Mouse (Mus musculus): ENCODE measurements around the gene Amigo3. TPM values are rescaled to one million over a fixed set of nuclear protein-coding genes. Genes with fewer than 3 reads are reported as not detected.

Gene Amigo3
- polyA plus RNA-seq, 1 experiment = 1.7 TPM

DNA sequence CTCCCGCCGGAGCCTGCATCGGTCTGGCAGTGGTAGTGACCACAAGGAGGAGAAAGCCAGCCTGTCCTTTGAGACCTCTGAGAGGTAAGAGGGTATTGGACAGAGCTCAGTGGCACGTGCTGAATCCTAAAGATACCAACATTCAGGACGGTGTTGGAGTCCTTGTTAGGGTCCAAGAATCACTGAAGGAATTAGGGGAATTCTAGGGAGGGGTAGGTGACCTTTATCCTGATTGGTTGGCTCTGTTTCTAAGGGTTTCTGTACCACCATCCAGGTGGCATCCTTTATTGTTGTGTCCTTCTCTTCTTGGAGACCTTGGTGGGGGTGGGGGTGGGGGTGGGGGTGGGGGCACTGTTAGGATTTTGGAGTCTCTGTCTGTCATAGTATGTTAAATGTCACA is 20.8 kb upstream of the Amigo3 start:
- Histone ChIP-seq H3K4me3 (ENCODE audit: insufficient read depth, low read length) (no peak overlapping the region), H3K4me1 (ENCODE audit: control insufficient read depth, insufficient read depth, low read length) (no peaks in the 10 kb centered on the region), H3K27ac (ENCODE audit: insufficient read depth, low read length) (no peak overlapping the region)
- no peak for TF ChIP-seq CTCF (IDR thresholded peaks at IDR 0.05; ENCODE audit: extremely low read depth, insufficient read depth, low read length)
- no peak for TF ChIP-seq POLR2A (IDR thresholded peaks at IDR 0.05; ENCODE audit: extremely low read depth, insufficient read depth, low read length)

DNA sequence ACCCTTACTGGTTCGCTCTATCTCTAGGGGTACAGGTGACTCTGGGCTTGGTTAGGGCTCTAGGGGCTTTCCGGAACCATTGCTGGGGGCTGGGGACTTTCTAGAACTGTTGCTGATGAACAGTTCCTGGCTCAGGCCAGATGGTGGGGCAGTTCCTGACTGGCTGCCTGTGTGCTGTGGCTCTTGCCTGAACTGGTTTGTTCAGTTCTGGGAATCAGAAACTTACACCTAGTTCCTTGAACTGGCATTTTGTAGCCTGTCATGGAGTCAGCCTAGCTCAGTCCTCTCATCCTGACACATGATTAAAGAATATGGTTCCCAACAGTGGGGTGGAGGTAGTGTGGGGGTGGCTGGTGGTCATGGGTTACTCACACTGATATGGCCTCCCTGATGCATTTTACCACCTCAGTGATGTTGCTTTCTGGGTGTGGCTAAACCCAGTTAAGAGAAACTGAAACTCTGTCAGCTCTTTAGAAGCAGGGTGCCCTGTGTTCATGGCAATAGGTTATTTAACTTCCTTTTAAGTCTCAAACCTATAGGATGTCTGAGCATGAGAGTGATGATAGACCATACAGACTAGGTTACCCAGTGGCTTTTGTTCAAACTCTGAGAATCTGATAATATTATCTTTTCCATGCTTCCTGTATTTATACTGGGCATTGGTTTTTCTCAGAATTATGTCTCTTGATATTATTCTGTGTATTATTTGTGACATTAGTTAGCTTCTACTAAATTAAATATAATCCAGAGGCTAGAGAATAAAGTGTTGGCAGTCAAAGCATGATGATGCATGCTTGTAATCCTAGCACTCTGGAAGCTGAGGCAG is 17.4 kb upstream of the Amigo3 start:
- no peak overlapping the region for H3K4me3 ChIP-seq (ENCODE audit: insufficient read depth, low read length)
- H3K27ac ChIP-seq (ENCODE audit: insufficient read depth, low read length) = no peak overlapping the region
- H3K4me1 ChIP-seq (ENCODE audit: control insufficient read depth, insufficient read depth, low read length) = no peaks in the 10 kb centered on the region
- TF ChIP-seq POLR2A (IDR thresholded peaks at IDR 0.05; ENCODE audit: extremely low read depth, insufficient read depth, low read length) (no peak), CTCF (IDR thresholded peaks at IDR 0.05; ENCODE audit: extremely low read depth, insufficient read depth, low read length) (no peak)

DNA sequence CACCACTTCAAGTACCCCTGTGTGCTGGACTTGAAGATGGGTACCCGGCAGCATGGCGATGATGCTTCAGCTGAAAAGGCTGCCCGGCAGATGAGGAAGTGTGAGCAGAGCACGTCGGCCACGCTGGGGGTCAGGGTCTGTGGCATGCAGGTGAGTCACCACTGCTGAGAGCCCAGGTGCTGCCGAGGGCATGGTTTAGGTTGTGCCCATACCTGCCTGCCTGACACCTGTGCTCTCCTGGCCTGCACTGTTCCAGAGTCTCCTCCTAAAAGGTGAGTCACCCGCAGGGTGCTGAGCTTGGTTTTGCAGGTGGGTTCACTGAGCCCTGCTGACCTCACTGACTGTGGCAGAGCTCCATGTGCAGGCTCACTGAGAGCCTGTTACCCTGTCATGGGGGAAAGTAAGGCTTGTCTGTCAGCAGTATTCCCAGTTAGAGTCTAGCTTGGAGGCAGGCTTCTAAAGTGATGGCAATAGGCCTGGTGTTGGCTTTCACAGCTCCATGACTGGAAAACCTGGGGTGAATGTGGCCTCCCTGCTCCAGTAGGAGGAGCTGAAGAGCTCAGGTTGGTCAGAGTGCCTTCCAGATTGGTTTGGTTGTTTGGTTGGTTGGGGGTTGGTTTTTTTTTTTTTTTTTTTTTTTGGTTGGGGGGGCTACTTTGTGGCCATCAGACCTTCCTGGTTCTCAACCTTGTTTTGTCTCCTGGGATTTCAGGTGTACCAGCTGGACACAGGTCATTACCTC is 8.0 kb upstream of the Amigo3 start:
- TF ChIP-seq CTCF (IDR thresholded peaks at IDR 0.05; ENCODE audit: extremely low read depth, insufficient read depth, low read length) = no peak
- H3K27ac ChIP-seq (ENCODE audit: insufficient read depth, low read length) = no peak overlapping the region
- 0 out of 2 replicates have a peak, but pooled peaks cover 2% of the 10 kb centered on the region for H3K4me1 ChIP-seq (ENCODE audit: control insufficient read depth, insufficient read depth, low read length)
- H3K4me3 ChIP-seq (ENCODE audit: insufficient read depth, low read length) = no peak overlapping the region

DNA sequence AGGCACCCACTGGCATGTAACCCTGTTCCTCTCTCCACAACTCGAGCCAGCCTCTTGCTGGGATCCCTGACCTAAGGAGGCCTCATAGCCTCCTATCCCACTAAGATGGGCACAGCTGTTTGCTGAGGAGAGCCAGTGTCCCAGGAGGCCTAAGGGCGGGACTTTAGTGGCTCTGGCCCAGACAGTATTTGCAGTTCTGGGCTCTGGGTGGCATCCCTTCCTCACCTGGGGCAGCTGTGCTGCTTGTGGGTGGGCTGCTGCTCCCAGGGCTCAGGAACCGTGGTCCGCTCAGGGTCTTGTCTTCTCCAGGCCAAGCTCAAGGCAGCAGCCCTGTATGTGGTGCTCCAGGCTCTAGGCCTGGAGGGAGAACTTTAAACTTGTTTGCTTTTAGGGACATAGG is 6.4 kb upstream of the Amigo3 start:
- 0 out of 2 replicates have a peak, but pooled peaks cover 4% of the 10 kb centered on the region for H3K4me1 ChIP-seq (ENCODE audit: control insufficient read depth, insufficient read depth, low read length)
- no peak overlapping the region for H3K27ac ChIP-seq (ENCODE audit: insufficient read depth, low read length)
- H3K4me3 ChIP-seq (ENCODE audit: insufficient read depth, low read length) = no peak overlapping the region
- TF ChIP-seq POLR2A (IDR thresholded peaks at IDR 0.05; ENCODE audit: extremely low read depth, insufficient read depth, low read length) = no peak
- no peak for TF ChIP-seq CTCF (IDR thresholded peaks at IDR 0.05; ENCODE audit: extremely low read depth, insufficient read depth, low read length)

DNA sequence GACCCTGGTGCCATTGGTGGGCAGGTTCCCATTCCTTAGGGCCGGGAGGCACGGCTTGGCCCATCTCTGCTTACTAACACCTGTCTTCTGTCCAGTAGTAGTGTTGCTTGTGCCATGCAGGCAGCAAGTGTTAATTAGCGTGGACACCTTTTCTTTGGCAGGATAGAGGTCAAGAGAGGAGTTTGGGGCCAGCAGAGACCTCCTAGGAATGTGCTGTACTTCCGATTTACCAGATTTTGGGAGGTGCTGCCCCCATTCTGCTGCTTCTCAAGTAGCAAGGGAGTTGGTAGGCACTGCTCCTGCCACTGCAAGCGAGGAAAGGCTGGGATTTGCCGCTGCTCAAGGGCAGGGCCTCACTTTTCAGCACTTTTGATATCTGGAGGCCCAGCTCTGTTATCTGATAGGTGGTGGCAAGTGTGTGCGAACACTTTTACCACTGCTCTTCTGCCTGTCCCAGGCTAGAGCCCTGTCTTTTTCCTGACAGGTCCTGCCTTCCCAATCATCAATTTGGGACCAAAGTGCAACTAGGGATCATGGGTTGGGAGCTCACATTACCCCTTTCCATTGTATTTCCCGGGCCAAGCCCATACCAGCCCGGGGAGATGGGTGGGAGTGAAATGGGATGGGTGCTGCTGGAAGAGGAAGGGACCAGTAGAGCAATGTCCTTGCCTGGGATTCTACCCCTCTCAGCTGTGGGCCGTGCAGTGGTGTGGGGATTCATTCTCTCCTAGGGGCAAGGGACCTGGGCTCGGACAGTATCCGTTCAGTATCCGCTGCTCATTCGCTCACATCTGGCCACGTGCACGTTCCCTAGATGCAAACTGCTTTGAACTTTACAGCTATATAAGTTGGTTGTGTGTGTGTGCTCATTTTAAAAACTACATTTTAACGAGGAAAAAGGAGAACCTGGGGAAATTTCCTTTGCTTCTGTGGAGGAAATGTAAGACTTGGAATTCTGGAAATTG is 5.1 kb upstream of the Amigo3 start:
- H3K27ac ChIP-seq (ENCODE audit: insufficient read depth, low read length) = no peak overlapping the region
- TF ChIP-seq CTCF (IDR thresholded peaks at IDR 0.05; ENCODE audit: extremely low read depth, insufficient read depth, low read length) (no peak), POLR2A (IDR thresholded peaks at IDR 0.05; ENCODE audit: extremely low read depth, insufficient read depth, low read length) (no peak)
- no peak overlapping the region; the same call in 1 of the 2 replicates for H3K4me3 ChIP-seq (ENCODE audit: insufficient read depth, low read length)
- 0 out of 2 replicates have a peak, but pooled peaks cover 4% of the 10 kb centered on the region for H3K4me1 ChIP-seq (ENCODE audit: control insufficient read depth, insufficient read depth, low read length)

DNA sequence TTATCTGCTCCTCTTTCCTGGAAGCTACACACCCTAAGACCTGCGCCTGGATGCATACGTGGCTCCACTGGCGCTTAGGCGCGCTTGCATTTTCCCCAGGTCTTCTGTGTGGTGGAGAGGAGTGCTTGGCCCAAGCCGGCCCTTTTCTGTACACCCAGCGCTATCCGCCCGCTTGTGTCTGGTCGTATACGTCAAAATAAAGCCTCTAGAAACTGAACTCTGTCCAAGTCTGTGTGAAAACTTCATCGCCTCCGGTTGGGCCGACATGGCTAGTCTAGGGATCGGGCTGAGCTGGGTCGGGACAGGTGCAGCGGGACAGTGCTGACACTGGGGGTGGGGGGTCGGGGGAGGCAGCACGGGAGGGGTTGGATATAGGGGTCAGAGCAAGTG is 4.4 kb upstream of the Amigo3 start:
- Histone ChIP-seq H3K4me1 (ENCODE audit: control insufficient read depth, insufficient read depth, low read length) (0 out of 2 replicates have a peak, but pooled peaks cover 4% of the 10 kb centered on the region), H3K4me3 (ENCODE audit: insufficient read depth, low read length) (peak overlapping the region; percentile 6; the same call in 1 of the 2 replicates), H3K27ac (ENCODE audit: insufficient read depth, low read length) (no peak overlapping the region)
- TF ChIP-seq CTCF (IDR thresholded peaks at IDR 0.05; ENCODE audit: extremely low read depth, insufficient read depth, low read length) = no peak
- no peak for TF ChIP-seq POLR2A (IDR thresholded peaks at IDR 0.05; ENCODE audit: extremely low read depth, insufficient read depth, low read length)

DNA sequence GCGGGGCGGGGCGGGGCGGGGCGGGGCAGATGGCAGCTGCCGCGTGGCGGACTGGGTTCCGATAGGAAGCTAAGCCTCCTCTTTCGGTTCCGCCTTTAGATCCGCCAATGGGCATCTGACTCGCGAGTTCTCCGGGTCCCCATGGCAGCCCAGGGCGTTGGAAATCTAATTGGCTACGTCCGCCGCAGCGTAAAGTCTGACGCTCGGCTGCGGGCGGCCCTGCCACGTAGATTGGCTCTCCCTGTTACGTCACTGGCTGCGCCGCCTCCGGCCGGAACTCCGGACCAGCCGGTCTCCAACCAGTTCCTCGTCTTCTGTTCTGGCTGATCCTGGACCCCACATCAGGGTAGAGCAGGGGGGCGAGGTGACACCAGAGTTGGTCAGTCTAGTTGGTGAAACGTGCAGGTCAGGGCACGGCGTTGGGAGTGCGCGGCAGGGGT is 3.9 kb upstream of the Amigo3 start, which contains the start of gene Gmppb:
Gene Gmppb, plus strand, starts transcription at position 227 of the 440 bp plus-strand sequence.
- Histone ChIP-seq H3K4me3 (ENCODE audit: insufficient read depth, low read length) (peak within 1 kb of the TSS; percentile 87), H3K27ac (ENCODE audit: insufficient read depth, low read length) (0 out of 2 replicates have a peak within 1 kb of the TSS, but pooled peaks have one; percentile 4), H3K4me1 (ENCODE audit: control insufficient read depth, insufficient read depth, low read length) (0 out of 2 replicates have a peak, but pooled peaks cover 4% of the 10 kb centered on the region)
- TF ChIP-seq POLR2A (IDR thresholded peaks at IDR 0.05; ENCODE audit: extremely low read depth, insufficient read depth, low read length) (peak; percentile 53), CTCF (IDR thresholded peaks at IDR 0.05; ENCODE audit: extremely low read depth, insufficient read depth, low read length) (no peak)

DNA sequence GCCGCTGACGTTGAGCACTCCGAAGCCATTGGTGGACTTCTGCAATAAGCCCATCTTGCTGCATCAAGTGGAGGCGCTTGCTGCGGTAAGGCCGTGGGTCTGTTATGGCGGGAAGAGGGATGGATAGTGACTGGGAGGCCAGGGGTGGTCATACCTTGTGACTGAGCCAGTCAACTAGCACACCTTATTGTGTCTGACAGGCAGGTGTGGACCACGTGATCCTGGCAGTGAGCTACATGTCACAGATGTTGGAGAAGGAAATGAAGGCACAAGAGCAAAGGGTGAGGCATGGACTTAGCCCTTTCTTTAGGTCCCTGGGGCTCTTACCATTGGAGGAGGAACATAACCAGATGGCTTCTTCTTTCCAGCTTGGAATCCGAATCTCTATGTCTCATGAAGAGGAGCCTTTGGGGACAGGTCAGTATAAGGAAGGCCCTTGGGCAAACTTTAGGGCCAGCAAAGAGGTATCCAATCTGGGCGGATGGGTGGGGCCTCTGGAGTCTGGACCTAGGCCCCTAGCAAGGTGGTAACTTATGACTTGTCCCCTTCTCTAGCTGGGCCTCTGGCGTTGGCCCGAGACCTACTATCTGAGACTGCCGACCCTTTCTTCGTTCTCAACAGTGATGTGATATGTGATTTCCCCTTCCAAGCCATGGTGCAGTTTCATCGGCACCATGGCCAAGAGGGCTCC is 3.3 kb upstream of the Amigo3 start:
- 0 out of 2 replicates have a peak, but pooled peaks cover 4% of the 10 kb centered on the region for H3K4me1 ChIP-seq (ENCODE audit: control insufficient read depth, insufficient read depth, low read length)
- H3K4me3 ChIP-seq (ENCODE audit: insufficient read depth, low read length) = peak overlapping the region; percentile 87
- TF ChIP-seq CTCF (IDR thresholded peaks at IDR 0.05; ENCODE audit: extremely low read depth, insufficient read depth, low read length) = no peak
- TF ChIP-seq POLR2A (IDR thresholded peaks at IDR 0.05; ENCODE audit: extremely low read depth, insufficient read depth, low read length) = no peak
- H3K27ac ChIP-seq (ENCODE audit: insufficient read depth, low read length) = 0 out of 2 replicates have a peak overlapping the region, but pooled peaks have one; percentile 4
